Mouse (Mus musculus): ENCODE results near the gene Tdrd1. TPM values are rescaled to one million over a fixed set of nuclear protein-coding genes. Genes with fewer than 3 reads are reported as not detected.
A peak's percentile ranks its signal among the peaks of the same experiment; 100 is the strongest.

Tdrd1 gene
- total and polyA plus RNA-seq, 3 experiments, result 0.07 TPM; not detected in 2

DNA sequence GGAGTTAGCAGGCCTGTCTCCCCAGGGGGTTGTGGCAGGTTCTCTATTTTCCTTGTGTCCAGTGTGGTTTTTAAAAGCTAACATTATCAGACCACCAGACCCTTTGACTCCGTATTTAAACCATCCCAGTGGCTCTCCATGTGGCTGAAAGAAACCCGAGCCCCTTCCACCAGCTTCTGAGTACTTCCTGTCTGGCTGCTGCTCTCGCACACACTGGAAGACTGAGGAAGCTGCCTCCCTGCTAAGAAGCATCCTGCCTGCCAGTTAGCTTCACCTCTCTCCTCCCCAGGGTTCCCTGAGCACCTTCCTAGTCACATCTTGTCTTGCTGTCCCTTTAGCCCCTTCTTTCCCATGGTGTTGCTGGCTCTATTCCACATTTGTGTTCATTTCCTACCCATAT, 81.8 kb downstream of the Tdrd1 start:
- TF ChIP-seq CTCF (conservative IDR thresholded peaks at IDR 0.05 in 1 of 2, IDR thresholded peaks at IDR 0.05 in 1 of 2; ENCODE audit: low read depth in 2 of 2, low read length in 2 of 2) (no peak), KAT2A (IDR thresholded peaks at IDR 0.05; ENCODE audit: insufficient replicate concordance, low read length) (no peak), EP300 (IDR thresholded peaks at IDR 0.05; ENCODE audit: low read length) (no peak), POLR2AphosphoS2 (IDR thresholded peaks at IDR 0.05; ENCODE audit: low read depth, low read length) (no peak), ZC3H11A (IDR thresholded peaks at IDR 0.05; ENCODE audit: low read depth, low read length) (no peak)
- Histone ChIP-seq H3K27ac (ENCODE audit: insufficient read depth, low read depth) (no peak overlapping the region), H3K79me2 (replicated peaks; ENCODE audit: control insufficient read depth, extremely low read depth, insufficient read depth, poor library complexity, severe bottlenecking) (no peaks in the 10 kb centered on the region), H3K4me2 (ENCODE audit: insufficient read depth, low read depth, poor library complexity, severe bottlenecking) (no peak overlapping the region), H3K36me3 (replicated peaks in 1 of 2; ENCODE audit: control insufficient read depth in 1 of 2, insufficient read depth in 1 of 2, low read length in 1 of 2) (no peaks in the 10 kb centered on the region), H3K4me3 (replicated peaks in 1 of 3; ENCODE audit: low read depth in 2 of 3, low read length in 2 of 3, poor library complexity in 1 of 3) (no peak overlapping the region), H3K27me3 (replicated peaks) (no peaks in the 10 kb centered on the region), H3K4me1 (ENCODE audit: control insufficient read depth in 1 of 2, insufficient read depth in 2 of 2) (peaks cover 0 to 7% of the 10 kb centered on the region in 2 experiments; a peak in 2 of 4 replicates), H3K9me3 (replicated peaks; ENCODE audit: low read length) (no peaks in the 10 kb centered on the region), H3K9ac (ENCODE audit: insufficient read depth, low read depth) (no peak overlapping the region)
- in situ Hi-C loops (cut with MboI; ENCODE audit: low pct_ligation_motif_present, low pct_unique_long_range_greater_than_20kb, low sequenced_read_pairs), result loop anchor here (10.0 to 25.0 kb wide), 2 partner anchors 404 to 483 kb away; partner anchors contain the start of gene Ablim1
- dilution Hi-C loops (cut with MboI; ENCODE audit: extremely low pct_ligation_motif_present, extremely low pct_unique_long_range_greater_than_20kb, low sequenced_read_pairs), result no loop called here
- no peak for DNase-seq (ENCODE audit: extremely low read depth)

DNA sequence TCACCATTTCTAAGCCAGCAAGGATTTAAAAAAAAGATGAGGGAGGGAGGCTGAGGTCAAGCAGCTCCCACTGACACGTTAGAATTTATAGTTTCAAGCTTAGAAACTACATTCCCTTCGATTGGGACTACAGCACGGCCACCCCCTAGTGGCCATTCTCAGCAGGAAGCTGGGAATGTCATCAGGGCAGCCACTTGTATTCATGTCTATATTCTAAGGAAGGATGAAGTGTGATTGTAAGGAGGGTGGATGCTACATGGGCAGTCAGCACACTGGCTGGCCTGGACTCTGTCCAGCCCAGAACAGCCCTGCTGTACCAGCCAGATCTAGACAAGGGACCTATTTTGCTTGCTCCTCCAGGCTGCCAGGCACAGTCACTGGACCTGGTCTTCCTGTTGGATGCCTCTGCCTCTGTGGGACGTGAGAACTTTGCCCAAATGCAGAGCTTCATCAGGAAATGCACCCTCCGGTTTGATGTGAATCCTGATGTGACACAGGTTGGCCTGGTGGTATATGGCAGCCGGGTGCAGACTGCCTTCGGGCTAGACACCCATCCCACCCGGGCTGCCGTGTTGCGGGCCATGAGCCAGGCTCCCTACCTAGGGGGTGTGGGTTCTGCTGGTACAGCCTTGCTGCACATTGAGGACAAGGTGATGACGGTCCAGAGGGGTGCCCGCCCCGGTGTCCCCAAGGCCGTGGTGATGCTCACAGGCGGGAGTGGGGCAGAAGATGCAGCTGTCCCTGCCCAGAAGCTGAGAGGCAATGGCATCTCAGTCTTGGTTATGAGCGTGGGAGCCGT, 82.7 kb downstream of the Tdrd1 start:
- Histone ChIP-seq H3K27me3 (replicated peaks) (no peaks in the 10 kb centered on the region), H3K4me2 (ENCODE audit: insufficient read depth, low read depth, poor library complexity, severe bottlenecking) (no peak overlapping the region), H3K79me2 (replicated peaks; ENCODE audit: control insufficient read depth, extremely low read depth, insufficient read depth, poor library complexity, severe bottlenecking) (no peaks in the 10 kb centered on the region), H3K4me3 (replicated peaks in 1 of 3; ENCODE audit: low read depth in 2 of 3, low read length in 2 of 3, poor library complexity in 1 of 3) (no peak overlapping the region), H3K9ac (ENCODE audit: insufficient read depth, low read depth) (no peak overlapping the region), H3K27ac (ENCODE audit: insufficient read depth, low read depth) (no peak overlapping the region), H3K4me1 (ENCODE audit: control insufficient read depth in 1 of 2, insufficient read depth in 2 of 2) (peaks cover 0 to 7% of the 10 kb centered on the region in 2 experiments; a peak in 2 of 4 replicates), H3K9me3 (replicated peaks; ENCODE audit: low read length) (no peaks in the 10 kb centered on the region), H3K36me3 (replicated peaks in 1 of 2; ENCODE audit: control insufficient read depth in 1 of 2, insufficient read depth in 1 of 2, low read length in 1 of 2) (no peaks in the 10 kb centered on the region)
- TF ChIP-seq CTCF (conservative IDR thresholded peaks at IDR 0.05 in 1 of 2, IDR thresholded peaks at IDR 0.05 in 1 of 2; ENCODE audit: low read depth in 2 of 2, low read length in 2 of 2) (peak; percentile 58 to 85), NELFE (IDR thresholded peaks at IDR 0.05; ENCODE audit: low read depth, low read length) (no peak), USF2 (conservative IDR thresholded peaks at IDR 0.05; ENCODE audit: low read depth, low read length) (no peak), GABPA (IDR thresholded peaks at IDR 0.05; ENCODE audit: insufficient replicate concordance, low read depth, low read length) (no peak), MAFK (IDR thresholded peaks at IDR 0.05; ENCODE audit: insufficient replicate concordance, low read length) (no peak), SMC3 (IDR thresholded peaks at IDR 0.05; ENCODE audit: low read depth, low read length) (peak; percentile 73), ELF1 (IDR thresholded peaks at IDR 0.05; ENCODE audit: low read depth, low read length) (0 out of 2 replicates have a peak, but pooled peaks have one; percentile 27), ZC3H11A (IDR thresholded peaks at IDR 0.05; ENCODE audit: low read depth, low read length) (peak; percentile 26), RAD21 (IDR thresholded peaks at IDR 0.05; ENCODE audit: low read depth, low read length) (peak; percentile 73)
- dilution Hi-C loops (cut with MboI; ENCODE audit: extremely low pct_ligation_motif_present, extremely low pct_unique_long_range_greater_than_20kb, low sequenced_read_pairs), result no loop called here
- in situ Hi-C loops (cut with MboI; ENCODE audit: low pct_ligation_motif_present, low pct_unique_long_range_greater_than_20kb, low sequenced_read_pairs), result loop anchor here (10.0 to 25.0 kb wide), 2 partner anchors 404 to 484 kb away; partner anchors contain the start of gene Ablim1
- DNase-seq (ENCODE audit: extremely low read depth), result peak; percentile 32
